Mouse (Mus musculus): ENCODE measurements around the gene Rdh7. TPM values are rescaled to one million over a fixed set of nuclear protein-coding genes. Genes with fewer than 3 reads are reported as not detected.
A peak's percentile ranks its signal among the peaks of the same experiment; 100 is the strongest.

The Rdh7 gene
- not detected in 2 replicates for polyA plus RNA-seq (2014; fragmentation: Nextera tagmentation; extraction: Ambion mirVana)

DNA sequence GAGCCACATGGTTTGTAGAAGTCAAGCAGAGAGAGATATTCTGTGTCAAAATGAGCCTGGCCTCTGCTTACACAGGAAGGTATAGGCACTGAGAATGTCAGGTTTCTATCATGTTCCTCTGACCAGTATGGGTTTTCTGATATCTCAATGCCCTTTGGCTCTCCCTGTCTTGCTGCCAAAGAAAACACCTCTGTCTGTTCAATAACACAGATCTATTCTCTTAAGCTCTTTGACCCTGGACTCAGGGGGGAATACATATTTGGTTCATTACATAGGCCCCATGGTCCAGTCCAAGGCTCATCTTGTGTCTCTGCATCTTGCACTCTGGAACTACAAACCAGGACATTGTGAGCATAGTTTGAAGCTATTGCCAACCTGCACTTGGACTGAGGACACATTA is at the start of gene Rdh7:
TSS of gene Rdh7 (minus strand) at position 213 of the 400 bp plus-strand sequence.
- Histone ChIP-seq H3K9ac (replicated peaks; ENCODE audit: low read length) (no peak within 1 kb of the TSS), H3K36me3 (ENCODE audit: control insufficient read depth, insufficient read depth, low read length) (no peaks in the 10 kb centered on the region), H3K27ac (replicated peaks; ENCODE audit: low read depth, low read length) (no peak within 1 kb of the TSS), H3K9me3 (ENCODE audit: control insufficient read depth, low read length) (no peaks in the 10 kb centered on the region), H3K4me1 (ENCODE audit: control insufficient read depth, insufficient read depth, low read length) (no peaks in the 10 kb centered on the region), H3K4me2 (ENCODE audit: low read length) (no peak within 1 kb of the TSS), H3K27me3 (ENCODE audit: control insufficient read depth, insufficient read depth, low read length) (no peaks in the 10 kb centered on the region), H3K4me3 (replicated peaks; ENCODE audit: low read depth, low read length) (no peak within 1 kb of the TSS)
- no peak for DNase-seq
- no peak for ATAC-seq (ENCODE audit: low FRiP score, low TSS enrichment)

DNA sequence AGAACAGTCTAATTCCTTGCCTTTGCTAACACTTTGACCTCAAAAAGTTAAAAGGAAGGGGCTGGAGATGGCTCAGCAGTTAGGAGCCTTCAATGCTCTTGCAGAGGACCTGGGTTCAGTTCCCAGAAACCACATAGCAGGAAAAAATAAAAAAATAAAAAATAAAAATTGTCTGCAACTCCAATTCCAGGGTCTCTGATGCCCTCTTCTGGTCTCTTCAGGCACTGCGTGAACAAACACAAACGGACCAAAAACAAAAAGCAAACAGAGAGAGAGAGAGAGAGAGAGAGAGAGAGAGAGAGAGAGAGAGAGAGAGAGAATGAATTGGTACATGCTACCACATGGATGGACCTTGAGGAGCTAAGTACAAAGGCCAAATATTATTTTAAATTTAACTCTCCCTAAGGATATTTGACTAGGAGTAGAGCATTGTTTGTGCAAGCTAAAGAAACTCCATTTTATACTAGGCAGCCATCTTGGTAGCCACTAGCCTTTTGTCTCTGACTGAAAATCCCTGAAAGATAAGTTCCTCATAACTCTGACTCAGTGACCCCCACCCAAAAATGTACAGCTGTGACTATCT is 48.9 kb upstream of the Rdh7 start:
- H3K27me3 ChIP-seq (ENCODE audit: control insufficient read depth, insufficient read depth, low read length) = no peaks in the 10 kb centered on the region
- DNase-seq = peak; percentile 73
- no peaks in the 10 kb centered on the region for H3K4me1 ChIP-seq (ENCODE audit: control insufficient read depth, insufficient read depth, low read length)
- no peaks in the 10 kb centered on the region for H3K9me3 ChIP-seq (ENCODE audit: control insufficient read depth, low read length)
- H3K9ac ChIP-seq (replicated peaks; ENCODE audit: low read length) = no peak overlapping the region
- no peak overlapping the region for H3K27ac ChIP-seq (replicated peaks; ENCODE audit: low read depth, low read length)
- H3K4me3 ChIP-seq (replicated peaks; ENCODE audit: low read depth, low read length) = no peak overlapping the region
- H3K4me2 ChIP-seq (ENCODE audit: low read length) = no peak overlapping the region
- no peaks in the 10 kb centered on the region for H3K36me3 ChIP-seq (ENCODE audit: control insufficient read depth, insufficient read depth, low read length)
- WGBS = 4% methylated on average over 2 of the region's 2 CpGs
- no peak; the same call in 1 of the 2 replicates for ATAC-seq (ENCODE audit: low FRiP score, low TSS enrichment)

DNA sequence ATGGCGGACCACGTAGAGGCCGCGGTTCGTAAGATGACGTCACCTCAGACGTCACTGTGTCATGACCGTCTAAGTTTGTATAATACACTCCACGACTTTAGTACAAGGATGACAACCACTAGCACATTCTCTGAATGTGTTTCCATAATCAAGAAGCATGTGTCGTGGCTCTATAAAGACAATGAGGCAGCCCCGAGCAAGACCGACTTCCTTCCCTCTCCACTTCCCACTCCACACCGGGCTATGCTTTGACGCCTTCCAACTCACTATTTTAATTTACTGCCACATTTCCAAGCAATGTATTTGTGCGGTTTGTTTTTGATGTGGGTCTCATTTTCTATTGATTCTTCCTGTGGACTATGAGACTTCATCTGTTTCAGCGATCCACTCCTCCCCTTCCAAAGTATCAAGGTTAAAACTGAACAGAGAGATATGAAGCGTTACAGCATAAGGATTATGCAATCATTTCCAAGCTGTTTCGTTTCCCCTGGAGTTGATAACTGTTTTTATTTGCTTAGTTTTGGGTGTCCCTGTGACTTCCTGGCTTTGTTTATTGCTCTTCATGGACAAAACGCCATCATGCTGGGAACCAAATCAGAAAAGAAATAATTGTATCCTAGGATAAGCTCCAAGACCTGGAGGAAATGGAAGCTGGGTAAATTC is 48.3 kb upstream of the Rdh7 start:
- WGBS = 85% methylated on average over 19 of the region's 19 CpGs
- no peak for ATAC-seq (ENCODE audit: low FRiP score, low TSS enrichment)

DNA sequence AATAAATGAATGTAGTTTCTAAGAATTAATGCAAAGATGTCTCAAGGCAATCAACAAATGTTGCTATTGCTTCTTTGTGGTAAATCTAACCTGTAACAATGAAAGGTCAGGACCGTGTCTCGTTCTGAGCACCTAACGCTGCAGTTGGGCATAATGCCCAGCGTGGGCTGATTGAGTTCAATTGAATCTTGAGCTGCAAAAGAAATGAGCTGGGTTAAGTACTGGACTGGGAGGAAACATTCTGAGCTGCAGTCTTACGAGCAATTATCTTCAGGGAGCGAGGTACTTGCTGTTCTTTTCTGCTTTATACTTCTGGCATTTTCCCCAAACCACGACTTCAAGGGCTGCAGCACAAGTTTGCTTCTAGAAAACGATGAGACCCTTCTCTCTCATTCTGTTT is 47.7 kb upstream of the Rdh7 start:
- H3K36me3 ChIP-seq (ENCODE audit: control insufficient read depth, insufficient read depth, low read length) = no peaks in the 10 kb centered on the region
- WGBS = 78% methylated on average over 8 of the region's 8 CpGs
- no peak overlapping the region for H3K27ac ChIP-seq (replicated peaks; ENCODE audit: low read depth, low read length)
- no peak for DNase-seq
- no peaks in the 10 kb centered on the region for H3K4me1 ChIP-seq (ENCODE audit: control insufficient read depth, insufficient read depth, low read length)
- H3K9ac ChIP-seq (replicated peaks; ENCODE audit: low read length) = no peak overlapping the region
- no peak overlapping the region for H3K4me3 ChIP-seq (replicated peaks; ENCODE audit: low read depth, low read length)
- H3K9me3 ChIP-seq (ENCODE audit: control insufficient read depth, low read length) = no peaks in the 10 kb centered on the region
- no peak overlapping the region for H3K4me2 ChIP-seq (ENCODE audit: low read length)
- no peak for ATAC-seq (ENCODE audit: low FRiP score, low TSS enrichment)
- no peaks in the 10 kb centered on the region for H3K27me3 ChIP-seq (ENCODE audit: control insufficient read depth, insufficient read depth, low read length)

More for the DNA sequence above, 48.3 kb upstream of the Rdh7 start:
- H3K9ac ChIP-seq (replicated peaks; ENCODE audit: low read length) = no peak overlapping the region
- no peak for DNase-seq
- H3K4me2 ChIP-seq (ENCODE audit: low read length) = no peak overlapping the region
- H3K27ac ChIP-seq (replicated peaks; ENCODE audit: low read depth, low read length) = no peak overlapping the region
- no peak overlapping the region for H3K4me3 ChIP-seq (replicated peaks; ENCODE audit: low read depth, low read length)
- no peaks in the 10 kb centered on the region for H3K36me3 ChIP-seq (ENCODE audit: control insufficient read depth, insufficient read depth, low read length)
- H3K9me3 ChIP-seq (ENCODE audit: control insufficient read depth, low read length) = no peaks in the 10 kb centered on the region
- H3K27me3 ChIP-seq (ENCODE audit: control insufficient read depth, insufficient read depth, low read length) = no peaks in the 10 kb centered on the region
- no peaks in the 10 kb centered on the region for H3K4me1 ChIP-seq (ENCODE audit: control insufficient read depth, insufficient read depth, low read length)

DNA sequence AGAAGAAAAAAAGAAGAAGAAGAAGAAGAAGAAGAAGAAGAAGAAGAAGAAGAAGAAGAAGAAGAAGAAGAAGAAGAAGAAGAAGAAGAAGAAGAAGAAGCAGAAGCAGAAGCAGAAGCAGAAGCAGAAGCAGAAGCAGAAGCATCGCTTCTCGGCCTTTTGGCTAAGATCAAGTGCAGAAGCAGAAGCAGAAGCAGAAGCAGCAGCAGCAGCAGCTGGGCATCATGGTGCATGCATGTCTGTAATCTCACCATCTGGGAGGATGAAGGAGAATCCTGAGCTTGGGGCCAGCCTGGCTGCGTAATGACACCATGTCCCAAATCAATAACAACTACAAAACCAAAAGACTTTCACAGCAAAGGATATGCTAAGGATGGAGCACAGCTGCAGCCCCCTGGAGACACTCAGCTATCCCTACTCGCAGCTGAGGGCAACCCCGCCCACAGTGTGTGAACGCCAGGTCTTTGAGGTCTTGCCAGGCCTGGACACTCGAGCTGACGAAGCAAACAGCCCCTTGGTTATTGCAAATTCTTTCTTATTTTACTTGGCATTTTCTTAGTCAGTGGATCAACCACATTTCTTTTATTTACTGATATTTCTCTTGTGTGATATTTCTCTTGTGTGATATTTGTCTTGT is 43.8 kb upstream of the Rdh7 start:
- no peak overlapping the region for H3K9ac ChIP-seq (replicated peaks; ENCODE audit: low read length)
- no peak overlapping the region for H3K27ac ChIP-seq (replicated peaks; ENCODE audit: low read depth, low read length)
- no peaks in the 10 kb centered on the region for H3K36me3 ChIP-seq (ENCODE audit: control insufficient read depth, insufficient read depth, low read length)
- DNase-seq = no peak
- H3K27me3 ChIP-seq (ENCODE audit: control insufficient read depth, insufficient read depth, low read length) = no peaks in the 10 kb centered on the region
- no peaks in the 10 kb centered on the region for H3K4me1 ChIP-seq (ENCODE audit: control insufficient read depth, insufficient read depth, low read length)
- no peak for ATAC-seq (ENCODE audit: low FRiP score, low TSS enrichment)
- no peak overlapping the region for H3K4me3 ChIP-seq (replicated peaks; ENCODE audit: low read depth, low read length)
- no peaks in the 10 kb centered on the region for H3K9me3 ChIP-seq (ENCODE audit: control insufficient read depth, low read length)
- 65% methylated on average over 8 of the region's 8 CpGs for WGBS
- H3K4me2 ChIP-seq (ENCODE audit: low read length) = no peak overlapping the region

DNA sequence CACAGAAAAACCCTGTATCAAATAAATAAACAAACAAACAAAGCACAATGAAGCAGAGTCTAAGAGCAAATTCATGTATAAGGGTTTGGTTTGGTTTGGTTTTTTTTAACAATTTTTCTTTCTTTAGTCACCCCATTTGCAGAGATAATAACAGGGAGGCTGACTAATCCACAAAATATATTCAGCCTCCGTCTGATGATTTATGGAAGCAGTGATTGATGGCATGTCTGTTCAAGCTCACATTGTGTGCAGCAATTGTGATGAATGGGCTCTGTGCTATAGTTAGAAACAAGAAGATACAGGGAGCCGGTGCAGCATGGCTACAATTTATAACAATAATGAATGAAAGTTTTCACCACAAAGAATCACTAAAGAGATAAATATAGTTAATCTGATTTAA is 39.1 kb upstream of the Rdh7 start:
- DNase-seq (no peak), ATAC-seq (ENCODE audit: low FRiP score, low TSS enrichment) (no peak)
- Histone ChIP-seq H3K4me1 (ENCODE audit: control insufficient read depth, insufficient read depth, low read length) (no peaks in the 10 kb centered on the region), H3K27ac (replicated peaks; ENCODE audit: low read depth, low read length) (no peak overlapping the region), H3K9ac (replicated peaks; ENCODE audit: low read length) (no peak overlapping the region), H3K27me3 (ENCODE audit: control insufficient read depth, insufficient read depth, low read length) (no peaks in the 10 kb centered on the region), H3K9me3 (ENCODE audit: control insufficient read depth, low read length) (no peaks in the 10 kb centered on the region), H3K4me2 (ENCODE audit: low read length) (no peak overlapping the region), H3K4me3 (replicated peaks; ENCODE audit: low read depth, low read length) (no peak overlapping the region), H3K36me3 (ENCODE audit: control insufficient read depth, insufficient read depth, low read length) (no peaks in the 10 kb centered on the region)
- 66% methylated on average over 2 of the region's 2 CpGs for WGBS

DNA sequence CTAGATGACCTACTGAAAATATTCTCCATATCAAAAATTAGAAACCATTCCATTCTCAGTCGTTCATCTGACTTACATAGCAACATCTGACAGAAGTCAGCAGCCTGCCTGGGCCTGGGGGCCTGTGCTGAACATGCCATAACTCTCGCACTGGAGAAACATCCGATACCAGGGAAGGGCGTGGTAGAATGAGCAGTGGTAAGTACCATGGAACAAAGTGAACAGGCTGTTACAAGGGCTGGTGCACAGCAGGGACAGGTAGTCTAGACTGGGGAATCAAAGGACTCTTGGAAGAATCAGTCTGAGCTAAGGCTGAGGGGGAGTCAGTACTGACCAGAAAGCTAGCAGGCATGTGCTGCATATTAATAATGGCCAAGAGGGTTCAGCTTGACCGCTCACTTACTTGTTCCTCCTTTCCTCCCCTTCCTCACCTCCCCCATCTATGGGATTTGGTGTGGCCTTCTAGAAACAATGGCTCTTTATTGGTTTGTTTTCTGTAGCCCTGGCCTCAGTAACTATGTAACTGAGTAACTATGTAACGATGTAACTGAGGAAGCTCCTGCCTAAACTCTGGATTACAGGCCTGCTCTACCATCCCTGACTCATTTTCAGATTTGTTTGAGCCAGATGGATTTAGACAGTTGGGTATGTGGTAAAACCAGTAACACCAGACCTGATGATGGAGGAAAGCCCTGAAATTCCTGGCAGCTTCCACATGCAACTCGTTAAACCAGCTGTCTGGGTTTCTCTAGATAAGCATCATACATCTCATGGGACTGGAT is 36.2 kb upstream of the Rdh7 start:
- H3K4me3 ChIP-seq (replicated peaks; ENCODE audit: low read depth, low read length) = no peak overlapping the region
- H3K9ac ChIP-seq (replicated peaks; ENCODE audit: low read length) = no peak overlapping the region
- H3K36me3 ChIP-seq (ENCODE audit: control insufficient read depth, insufficient read depth, low read length) = no peaks in the 10 kb centered on the region
- 71% methylated on average over 7 of the region's 7 CpGs for WGBS
- no peaks in the 10 kb centered on the region for H3K27me3 ChIP-seq (ENCODE audit: control insufficient read depth, insufficient read depth, low read length)
- ATAC-seq (ENCODE audit: low FRiP score, low TSS enrichment) (no peak), DNase-seq (no peak)
- H3K9me3 ChIP-seq (ENCODE audit: control insufficient read depth, low read length) = no peaks in the 10 kb centered on the region
- H3K4me2 ChIP-seq (ENCODE audit: low read length) = no peak overlapping the region
- no peaks in the 10 kb centered on the region for H3K4me1 ChIP-seq (ENCODE audit: control insufficient read depth, insufficient read depth, low read length)
- H3K27ac ChIP-seq (replicated peaks; ENCODE audit: low read depth, low read length) = no peak overlapping the region

DNA sequence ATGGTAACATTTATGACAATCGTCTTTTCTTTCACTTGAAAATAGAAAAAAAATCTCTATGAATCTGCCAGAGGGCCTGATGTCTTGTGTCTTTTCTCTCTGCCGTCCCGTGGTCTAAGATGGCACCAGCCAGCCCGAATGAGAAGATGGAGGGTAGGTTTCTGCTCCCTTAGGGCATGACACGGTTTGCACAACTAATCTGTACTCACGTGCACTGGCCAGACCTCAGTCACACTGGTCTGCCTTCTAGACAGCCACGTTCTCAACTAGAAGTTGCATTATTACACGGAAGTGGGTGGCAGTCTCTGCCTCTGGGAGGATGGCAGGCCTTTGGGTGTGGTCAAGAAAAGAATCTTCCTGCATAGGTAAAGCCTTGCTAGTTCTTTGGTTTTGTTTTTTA is 34.4 kb upstream of the Rdh7 start:
- DNase-seq (no peak), ATAC-seq (ENCODE audit: low FRiP score, low TSS enrichment) (no peak)
- Histone ChIP-seq H3K4me3 (replicated peaks; ENCODE audit: low read depth, low read length) (no peak overlapping the region), H3K36me3 (ENCODE audit: control insufficient read depth, insufficient read depth, low read length) (no peaks in the 10 kb centered on the region), H3K27me3 (ENCODE audit: control insufficient read depth, insufficient read depth, low read length) (no peaks in the 10 kb centered on the region), H3K9me3 (ENCODE audit: control insufficient read depth, low read length) (no peaks in the 10 kb centered on the region), H3K9ac (replicated peaks; ENCODE audit: low read length) (no peak overlapping the region), H3K27ac (replicated peaks; ENCODE audit: low read depth, low read length) (no peak overlapping the region), H3K4me1 (ENCODE audit: control insufficient read depth, insufficient read depth, low read length) (no peaks in the 10 kb centered on the region), H3K4me2 (ENCODE audit: low read length) (no peak overlapping the region)
- WGBS = 89% methylated on average over 8 of the region's 8 CpGs

All from midbrain, embryonic 14.5 days (tissue).